Mouse (Mus musculus) myocyte (in vitro differentiated cells): ENCODE results near the gene Ctnnbl1.

Source experiments
- MAX ChIP-seq: IDR thresholded peaks from one replicate; pipeline ENCODE4 v1.6.1; 2011; ENCODE audit warnings: low read depth, mild to moderate bottlenecking, control low read depth
- POLR2A ChIP-seq: IDR thresholded peaks from one replicate; pipeline ENCODE4 v1.6.1; 2011; ENCODE audit warnings: low read depth, mild to moderate bottlenecking, control low read depth, moderate library complexity; ENCODE audit not compliant: insufficient read length
- TCF12 ChIP-seq: IDR thresholded peaks from one replicate; pipeline ENCODE4 v1.6.1; 2011; ENCODE audit warnings: mild to moderate bottlenecking, control low read depth; ENCODE audit not compliant: poor library complexity, insufficient read depth, severe bottlenecking
- USF1 ChIP-seq: IDR thresholded peaks from one replicate; pipeline ENCODE4 v1.6.1; 2011; ENCODE audit warnings: low read depth, mild to moderate bottlenecking, control low read depth, moderate library complexity

DNA sequence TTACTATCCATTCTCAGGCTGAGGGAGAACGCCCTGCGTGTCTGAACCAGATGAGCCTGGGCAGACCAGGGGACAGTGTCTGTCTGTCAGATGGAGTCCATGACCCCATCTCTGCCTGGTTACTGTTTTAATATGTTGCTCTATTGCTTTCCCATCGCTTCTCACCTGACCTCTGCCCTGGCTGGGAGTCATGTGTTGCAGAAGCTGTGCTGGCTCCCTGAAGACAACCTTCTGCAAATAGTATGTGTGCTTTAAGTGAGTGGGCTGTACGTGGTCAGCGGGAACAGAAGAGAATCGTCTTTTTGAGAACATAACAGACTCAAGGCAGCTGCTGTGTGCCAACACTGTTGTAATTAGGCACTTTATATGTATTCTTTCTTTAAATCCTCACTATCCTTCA is 47.0 kb downstream of the Ctnnbl1 start:
- TF ChIP-seq POLR2A: no peak
- no peak for TF ChIP-seq USF1
- TF ChIP-seq MAX: no peak
- no peak for TF ChIP-seq TCF12
